Comparison of ENCODE assay signal across 33 mouse cellular contexts in genomic region chr7:125504618-125505017, GRCm38 (mm10). TPM values are rescaled to one million over a fixed set of nuclear protein-coding genes. Genes with fewer than 3 reads are reported as not detected.
DNase-seq lines count a peak whose midpoint lies in the region; ATAC-seq lines count a peak whose summit lies in the region.
"Had no signal": no experiment of that assay in that cellular context is flagged by ENCODE, and none has a peak within 500 bp of the region (broad histone marks: within the 10 kb centered on the region; RNA-seq: fewer than 3 reads in every experiment).

No protein-coding gene starts in this region.

- ATAC-seq in kidney, embryonic 15.5 days (replicated peaks; ENCODE audit: low FRiP score), result no peak
- ATAC-seq: forebrain, embryonic 15.5 days; intestine, embryonic 16.5 days; midbrain, embryonic 16.5 days; Patski had no signal

- H3K36me3 ChIP-seq in kidney, embryonic 15.5 days, result no peaks in the 10 kb centered on the region
- H3K36me3 ChIP-seq: embryonic facial prominence, embryonic 13.5 days; forebrain, embryonic 10.5 days; forebrain, embryonic 15.5 days; hindbrain, embryonic 13.5 days; liver, embryonic 15.5 days; midbrain, embryonic 10.5 days had no signal

- peak; percentile 51 to 52 for DNase-seq in frontal cortex, postnatal 36 days (ENCODE audit: low spot score in 2 of 2)
- DNase-seq in frontal cortex, postnatal 10 days (ENCODE audit: low spot score in 2 of 2), result no peak
- DNase-seq in left cerebral cortex, adult 18-20 months (ENCODE audit: low spot score in 2 of 2), result peak; percentile 43 to 69
- no peak for DNase-seq in left cerebral cortex, adult 11 months (ENCODE audit: low spot score)
- DNase-seq in brain, adult 2 months (ENCODE audit: low read depth, low spot score), result peak; percentile 80
- DNase-seq in left cerebral cortex, postnatal 36 days (ENCODE audit: low spot score in 2 of 2), result peak; percentile 47 to 56
- no peak for DNase-seq in ovary, adult 18-20 months (ENCODE audit: low spot score)
- DNase-seq: adrenal gland, postnatal 14 days; cerebellum, adult 18-20 months; cerebellum, postnatal 10 days; gastrocnemius, adult 2 months; gastrocnemius, postnatal 36 days; heart, adult 18-20 months; heart, postnatal 4 days; kidney, adult 8-10 months; kidney, postnatal 10 days; liver; lung, embryonic 14.5 days; lung, postnatal 14 days; thymus, adult 2 months; thymus, postnatal 4 days had no signal

- no peak overlapping the region for H3K4me3 ChIP-seq in kidney, embryonic 15.5 days (replicated peaks)
- H3K4me3 ChIP-seq: embryonic facial prominence, embryonic 13.5 days; forebrain, embryonic 10.5 days; forebrain, embryonic 15.5 days; gastrocnemius, adult 2 months; hindbrain, embryonic 13.5 days; liver, embryonic 15.5 days; midbrain, embryonic 10.5 days had no signal

- H3K9ac ChIP-seq in kidney, embryonic 15.5 days, result no peak overlapping the region
- H3K9ac ChIP-seq: embryonic facial prominence, embryonic 13.5 days; forebrain, embryonic 15.5 days; hindbrain, embryonic 13.5 days; liver, embryonic 15.5 days; lung, embryonic 14.5 days had no signal

- H3K27ac ChIP-seq in kidney, embryonic 15.5 days, result no peak overlapping the region
- H3K27ac ChIP-seq: embryonic facial prominence, embryonic 13.5 days; forebrain, embryonic 10.5 days; forebrain, embryonic 15.5 days; gastrocnemius, adult 2 months; hindbrain, embryonic 13.5 days; liver, embryonic 15.5 days; midbrain, embryonic 10.5 days; stomach, postnatal 0 days had no signal

- 93% methylated on average over 5 of the region's 5 CpGs for WGBS in kidney, embryonic 15.5 days

- no peaks in the 10 kb centered on the region for H3K27me3 ChIP-seq in kidney, embryonic 15.5 days
- H3K27me3 ChIP-seq: embryonic facial prominence, embryonic 13.5 days; forebrain, embryonic 15.5 days; hindbrain, embryonic 13.5 days; liver, embryonic 15.5 days; Patski had no signal

- H3K9me3 ChIP-seq in kidney, embryonic 15.5 days (replicated peaks), result no peaks in the 10 kb centered on the region
- H3K9me3 ChIP-seq: embryonic facial prominence, embryonic 13.5 days; forebrain, embryonic 10.5 days; forebrain, embryonic 15.5 days; hindbrain, embryonic 13.5 days; liver, embryonic 15.5 days; midbrain, embryonic 10.5 days had no signal

- H3K4me2 ChIP-seq in kidney, embryonic 15.5 days, result no peak overlapping the region
- H3K4me2 ChIP-seq: embryonic facial prominence, embryonic 13.5 days; forebrain, embryonic 15.5 days; heart, embryonic 11.5 days; hindbrain, embryonic 13.5 days; liver, embryonic 15.5 days; lung, embryonic 14.5 days had no signal

- no peaks in the 10 kb centered on the region for H3K4me1 ChIP-seq in kidney, embryonic 15.5 days
- H3K4me1 ChIP-seq: embryonic facial prominence, embryonic 13.5 days; forebrain, embryonic 10.5 days; forebrain, embryonic 15.5 days; hindbrain, embryonic 13.5 days; midbrain, embryonic 10.5 days had no signal

- intact Hi-C loops in left cerebral cortex, postnatal 36 days (cut with DNase I), result no loop called here

RNA-seq across cellular contexts. Expression of gene Nsmce1, which starts 13.2 kb away (rescaled TPM):
- 10 to 100 TPM; 12.1 to 13.4 TPM for total RNA-seq in left cerebral cortex, adult 18-20 months (2021)
- total RNA-seq in left cerebral cortex, postnatal 36 days (2021), result 10 to 100 TPM; 13.2 to 15.0 TPM
- 143 TPM in 2 replicates for polyA plus RNA-seq in kidney, embryonic 15.5 days (2015; fragmentation: Nextera tagmentation; extraction: Ambion mirVana)

RNA-seq across cellular contexts. Expression of gene Il4ra, which starts 47.3 kb away (rescaled TPM):
- 1 to 10 TPM; 9.0 to 9.2 TPM for total RNA-seq in left cerebral cortex, adult 18-20 months (2021)
- total RNA-seq in left cerebral cortex, postnatal 36 days (2021), result 1 to 10 TPM; 5.7 to 5.9 TPM
- polyA plus RNA-seq in kidney, embryonic 15.5 days (2015; fragmentation: Nextera tagmentation; extraction: Ambion mirVana), result 8.6 and 10.4 TPM in 2 replicates

Comparison
In these comparisons a context has a peak if more than half of its experiments do, and no peak if none do; other contexts are left out.
1. DNase-seq: peak in frontal cortex, postnatal 36 days (2 of 2), left cerebral cortex, adult 18-20 months (2 of 2), brain, adult 2 months (single experiment) and left cerebral cortex, postnatal 36 days (2 of 2); none in frontal cortex, postnatal 10 days (0 of 2), left cerebral cortex, adult 11 months (single experiment) and ovary, adult 18-20 months (single experiment).